Mouse (Mus musculus) kidney, adult 11 months (tissue): ENCODE results near the gene Asb11.

Experiments
- DNase-seq: peaks from one replicate; pipeline ENCODE4 v3.0.0; 2022

The Asb11 gene

GRCm38 (mm10) chrX:164436709-164437108 lies at the start of gene Asb11:
Gene Asb11, plus strand, starts transcription at chrX:164436994.
- DNase-seq, result no peak

- DNase-seq, result no peak
Observed at GRCm38 (mm10) chrX:164394091-164394490, 42.7 kb upstream of the Asb11 start.

- DNase-seq, result no peak
Observed at GRCm38 (mm10) chrX:164398456-164398855, 38.3 kb upstream of the Asb11 start.

- DNase-seq, result no peak
Observed at GRCm38 (mm10) chrX:164405080-164405649, 31.6 kb upstream of the Asb11 start.

GRCm38 (mm10) chrX:164406133-164407022 lies 30.4 kb upstream of the Asb11 start:
- DNase-seq, result no peak

- DNase-seq, result no peak
Observed at GRCm38 (mm10) chrX:164408301-164408927, 28.4 kb upstream of the Asb11 start.

GRCm38 (mm10) chrX:164410562-164410961 lies 26.2 kb upstream of the Asb11 start:
- no peak for DNase-seq

GRCm38 (mm10) chrX:164416803-164417202 lies 20.0 kb upstream of the Asb11 start:
- DNase-seq, result no peak

GRCm38 (mm10) chrX:164418008-164418407 lies 18.8 kb upstream of the Asb11 start:
- no peak for DNase-seq

- DNase-seq, result peak; percentile 98
Observed at GRCm38 (mm10) chrX:164419471-164419939, 17.3 kb upstream of the Asb11 start, which contains the start of gene Piga. Gene Piga, plus strand, starts transcription at chrX:164419787.

GRCm38 (mm10) chrX:164419955-164420354 lies 16.8 kb upstream of the Asb11 start:
- DNase-seq, result no peak

- no peak for DNase-seq
Observed at GRCm38 (mm10) chrX:164420518-164420917, 16.3 kb upstream of the Asb11 start.

GRCm38 (mm10) chrX:164424821-164425220 lies 12.0 kb upstream of the Asb11 start:
- no peak for DNase-seq

- DNase-seq, result no peak
Observed at GRCm38 (mm10) chrX:164427295-164427694, 9.5 kb upstream of the Asb11 start.

GRCm38 (mm10) chrX:164428224-164428623 lies 8.6 kb upstream of the Asb11 start:
- DNase-seq, result no peak

GRCm38 (mm10) chrX:164430621-164431020 lies 6.2 kb upstream of the Asb11 start:
- no peak for DNase-seq

GRCm38 (mm10) chrX:164431133-164431532 lies 5.7 kb upstream of the Asb11 start:
- DNase-seq, result no peak

- DNase-seq, result no peak
Observed at GRCm38 (mm10) chrX:164431541-164431940, 5.3 kb upstream of the Asb11 start.

- no peak for DNase-seq
Observed at GRCm38 (mm10) chrX:164432682-164433081, 4.1 kb upstream of the Asb11 start.

- DNase-seq, result peak; percentile 31
Observed at GRCm38 (mm10) chrX:164439462-164439861, 2.7 kb downstream of the Asb11 start.

- DNase-seq, result peak; percentile 92
Observed at GRCm38 (mm10) chrX:164440140-164440539, 3.3 kb downstream of the Asb11 start.

- peak; percentile 42 for DNase-seq
Observed at GRCm38 (mm10) chrX:164440703-164441102, 3.9 kb downstream of the Asb11 start.

GRCm38 (mm10) chrX:164441306-164441705 lies 4.5 kb downstream of the Asb11 start:
- DNase-seq, result no peak

GRCm38 (mm10) chrX:164445601-164446000 lies 8.8 kb downstream of the Asb11 start:
- DNase-seq, result no peak
